Mouse (Mus musculus): ENCODE measurements at regions not wholly inside any gene's neighbourhood (a gene's known extent, or its start where the extent isn't known, plus 50 kb on each side); places are given as distances from the start of the nearest gene placed in this dataset.

- no peak for TF ChIP-seq CTCF (IDR thresholded peaks at IDR 0.05)
- ATAC-seq, result no peak
- in situ Hi-C loops (cut with MboI; ENCODE audit: low pct_unique_long_range_greater_than_20kb), result no loop called here
- no peaks in the 10 kb centered on the region for H3K27me3 ChIP-seq
- ChIA-PET POLR2A (interaction anchor here (0.6 kb wide), 1 partner anchor 42 kb away, joined by 3 read pairs; no protein-coding TSS in a partner anchor), CTCF (no interaction called here)
- no peak for DNase-seq (ENCODE audit: low read depth, low spot score)
Observed at GRCm38 (mm10) chr14:33820541-33821260, 102.7 kb upstream of the Gdf10 start.

GRCm38 (mm10) chr14:33821436-33821835, 102.0 kb upstream of the Gdf10 start:
- DNase-seq (ENCODE audit: low read depth, low spot score) (no peak), ATAC-seq (no peak)
- ChIA-PET CTCF (no interaction called here), POLR2A (no interaction called here)
- no peaks in the 10 kb centered on the region for H3K27me3 ChIP-seq
- TF ChIP-seq CTCF (IDR thresholded peaks at IDR 0.05), result no peak
- in situ Hi-C loops (cut with MboI; ENCODE audit: low pct_unique_long_range_greater_than_20kb), result no loop called here

GRCm38 (mm10) chr14:33824421-33824874, 98.9 kb upstream of the Gdf10 start:
- ATAC-seq (no peak), DNase-seq (ENCODE audit: low read depth, low spot score) (no peak)
- TF ChIP-seq CTCF (IDR thresholded peaks at IDR 0.05), result no peak
- in situ Hi-C loops (cut with MboI; ENCODE audit: low pct_unique_long_range_greater_than_20kb), result no loop called here
- POLR2A ChIA-PET, result no interaction called here
- H3K27me3 ChIP-seq, result no peaks in the 10 kb centered on the region
- CTCF ChIA-PET, result interaction anchor here (1.1 kb wide), 1 partner anchor 9 kb away, joined by 3 read pairs; no protein-coding TSS in a partner anchor

- no peak for TF ChIP-seq CTCF (IDR thresholded peaks at IDR 0.05)
- ChIA-PET POLR2A (no interaction called here), CTCF (no interaction called here)
- DNase-seq (ENCODE audit: low read depth, low spot score), result no peak
- in situ Hi-C loops (cut with MboI; ENCODE audit: low pct_unique_long_range_greater_than_20kb), result no loop called here
- no peaks in the 10 kb centered on the region for H3K27me3 ChIP-seq
- ATAC-seq, result no peak
Observed at GRCm38 (mm10) chr14:33826003-33826644, 97.3 kb upstream of the Gdf10 start.

GRCm38 (mm10) chr14:33832650-33833319, 90.6 kb upstream of the Gdf10 start:
- no peak for ATAC-seq
- in situ Hi-C loops (cut with MboI; ENCODE audit: low pct_unique_long_range_greater_than_20kb), result no loop called here
- H3K27me3 ChIP-seq, result no peaks in the 10 kb centered on the region
- POLR2A ChIA-PET, result no interaction called here
- CTCF ChIA-PET, result interaction anchor here (0.9 to 1.1 kb wide), 2 partner anchors 9 to 44 kb away, joined by 3 read pairs; no protein-coding TSS in a partner anchor
- DNase-seq (ENCODE audit: low read depth, low spot score), result no peak
- no peak for TF ChIP-seq CTCF (IDR thresholded peaks at IDR 0.05)

- ATAC-seq (no peak), DNase-seq (ENCODE audit: low read depth, low spot score) (no peak)
- POLR2A ChIA-PET, result no interaction called here
- no peak for TF ChIP-seq CTCF (IDR thresholded peaks at IDR 0.05)
- in situ Hi-C loops (cut with MboI; ENCODE audit: low pct_unique_long_range_greater_than_20kb), result no loop called here
- CTCF ChIA-PET, result no interaction called here
- H3K27me3 ChIP-seq, result peaks cover 4% of the 10 kb centered on the region
Observed at GRCm38 (mm10) chr14:33836341-33836740, 87.0 kb upstream of the Gdf10 start.

- ATAC-seq (no peak), DNase-seq (ENCODE audit: low read depth, low spot score) (no peak)
- in situ Hi-C loops (cut with MboI; ENCODE audit: low pct_unique_long_range_greater_than_20kb), result no loop called here
- peaks cover 7% of the 10 kb centered on the region for H3K27me3 ChIP-seq
- POLR2A ChIA-PET, result no interaction called here
- CTCF ChIA-PET, result no interaction called here
- no peak for TF ChIP-seq CTCF (IDR thresholded peaks at IDR 0.05)
Observed at GRCm38 (mm10) chr14:33841821-33842220, 81.6 kb upstream of the Gdf10 start.

GRCm38 (mm10) chr14:33853499-33853898, 69.9 kb upstream of the Gdf10 start:
- no peak for TF ChIP-seq CTCF (IDR thresholded peaks at IDR 0.05)
- no peak for DNase-seq (ENCODE audit: low read depth, low spot score)
- CTCF ChIA-PET, result no interaction called here
- no peak for ATAC-seq
- POLR2A ChIA-PET, result no interaction called here
- H3K27me3 ChIP-seq, result peaks cover 5% of the 10 kb centered on the region
- in situ Hi-C loops (cut with MboI; ENCODE audit: low pct_unique_long_range_greater_than_20kb), result no loop called here

- in situ Hi-C loops (cut with MboI; ENCODE audit: low pct_unique_long_range_greater_than_20kb), result no loop called here
- no peak for ATAC-seq
- TF ChIP-seq CTCF (IDR thresholded peaks at IDR 0.05), result no peak
- POLR2A ChIA-PET, result no interaction called here
- CTCF ChIA-PET, result no interaction called here
- DNase-seq (ENCODE audit: low read depth, low spot score), result no peak
- peaks cover 5% of the 10 kb centered on the region for H3K27me3 ChIP-seq
Observed at GRCm38 (mm10) chr14:33854181-33854580, 69.2 kb upstream of the Gdf10 start.

GRCm38 (mm10) chr14:33856992-33857391, 66.4 kb upstream of the Gdf10 start:
- DNase-seq (ENCODE audit: low read depth, low spot score) (no peak), ATAC-seq (no peak)
- POLR2A ChIA-PET, result no interaction called here
- TF ChIP-seq CTCF (IDR thresholded peaks at IDR 0.05), result no peak
- in situ Hi-C loops (cut with MboI; ENCODE audit: low pct_unique_long_range_greater_than_20kb), result no loop called here
- H3K27me3 ChIP-seq, result peaks cover 5% of the 10 kb centered on the region
- CTCF ChIA-PET, result no interaction called here

- POLR2A ChIA-PET, result no interaction called here
Observed at GRCm38 (mm10) chr14:33864796-33865195, 58.6 kb upstream of the Gdf10 start.

More at GRCm38 (mm10) chr14:33864796-33865195, 58.6 kb upstream of the Gdf10 start:
- in situ Hi-C loops (cut with MboI; ENCODE audit: low pct_unique_long_range_greater_than_20kb), result no loop called here
- H3K27me3 ChIP-seq, result no peaks in the 10 kb centered on the region
- DNase-seq (ENCODE audit: low read depth, low spot score) (no peak), ATAC-seq (no peak)
- CTCF ChIA-PET, result no interaction called here
- TF ChIP-seq CTCF (IDR thresholded peaks at IDR 0.05), result no peak

Measured in Patski (cell line).